Mouse (Mus musculus): ENCODE results near the gene Armh3.
"Not testable (repeated sequence)": the region's sequence is repeated elsewhere in the genome, so short reads cannot be mapped to it uniquely, and the experiment has no call there.

The Armh3 gene

DNA sequence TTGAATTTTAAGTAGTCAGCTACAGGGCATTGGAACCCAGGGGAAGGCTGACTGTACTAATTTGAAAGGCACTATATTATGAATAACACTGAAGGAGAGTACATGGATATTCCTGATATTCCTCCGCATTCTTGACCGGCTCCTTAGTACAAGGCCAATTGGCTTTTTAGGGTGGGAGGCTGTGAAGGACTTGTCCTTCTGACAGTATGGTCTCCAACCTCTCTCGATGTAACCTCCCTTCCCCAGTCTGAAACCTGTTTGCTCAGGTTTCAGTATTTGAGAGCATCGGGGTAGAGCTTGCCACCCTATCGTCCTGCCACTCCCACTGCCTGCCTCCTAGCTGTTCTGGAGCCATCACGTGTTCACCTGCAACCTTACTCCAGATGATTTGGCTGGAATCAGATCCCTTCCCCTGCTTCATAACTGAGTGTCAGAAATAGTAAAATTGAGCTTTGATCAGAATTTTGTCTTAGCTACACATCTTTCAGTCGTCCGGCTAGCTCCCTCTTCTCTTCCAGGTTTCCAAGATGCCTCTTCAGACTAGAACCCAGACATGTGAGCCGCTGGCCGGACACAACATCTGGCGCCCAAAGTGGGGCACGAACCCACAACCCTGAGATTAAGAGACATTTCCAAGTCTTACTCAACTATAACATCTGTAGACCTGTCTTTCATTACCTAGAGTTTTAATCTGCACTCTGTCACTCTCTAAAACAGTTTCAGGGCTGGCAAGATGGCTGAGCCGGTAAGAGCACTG lies 4.1 kb downstream of the Armh3 start:
- in situ Hi-C loops (cut with MboI, MseI), result no loop called here

DNA sequence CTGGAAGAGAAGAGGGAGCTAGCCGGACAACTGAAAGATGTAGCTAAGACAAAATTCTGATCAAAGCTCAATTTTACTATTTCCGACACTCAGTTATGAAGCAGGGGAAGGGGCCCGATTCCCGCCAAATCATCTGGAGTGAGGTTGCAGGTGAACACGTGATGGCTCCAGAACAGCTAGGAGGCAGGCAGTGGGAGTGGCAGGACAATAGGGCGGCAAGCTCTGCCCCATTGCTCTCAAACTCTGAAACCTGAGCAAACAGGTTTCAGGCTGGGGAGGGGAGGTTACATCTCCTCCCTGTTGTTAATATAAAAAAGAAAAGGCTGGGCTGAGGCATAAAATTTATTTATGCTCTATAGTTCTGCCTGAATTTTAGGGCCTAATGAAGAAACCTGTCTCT lies 4.8 kb downstream of the Armh3 start:
- in situ Hi-C loops (cut with MboI, MseI), result not testable (repeated sequence)

DNA sequence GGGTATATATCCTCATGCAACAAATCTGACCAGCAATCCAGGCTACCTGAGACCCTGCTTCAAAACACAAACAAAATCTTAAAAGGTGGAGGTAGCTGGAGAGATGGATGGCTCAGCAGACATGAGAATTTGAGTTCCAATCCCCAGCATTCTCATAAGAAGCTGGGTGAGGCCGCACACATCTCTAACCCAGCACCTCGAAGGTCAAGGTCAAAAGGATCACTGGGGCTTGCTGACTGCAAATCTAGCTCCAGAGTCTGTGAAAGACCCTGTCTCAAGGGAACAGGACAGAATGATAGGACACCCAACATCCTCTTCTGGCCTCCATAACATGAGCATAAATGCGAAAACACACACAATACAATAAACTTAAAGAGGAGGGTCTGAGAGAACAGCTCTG lies 7.1 kb downstream of the Armh3 start:
- in situ Hi-C loops (cut with MboI, MseI), result no loop called here

DNA sequence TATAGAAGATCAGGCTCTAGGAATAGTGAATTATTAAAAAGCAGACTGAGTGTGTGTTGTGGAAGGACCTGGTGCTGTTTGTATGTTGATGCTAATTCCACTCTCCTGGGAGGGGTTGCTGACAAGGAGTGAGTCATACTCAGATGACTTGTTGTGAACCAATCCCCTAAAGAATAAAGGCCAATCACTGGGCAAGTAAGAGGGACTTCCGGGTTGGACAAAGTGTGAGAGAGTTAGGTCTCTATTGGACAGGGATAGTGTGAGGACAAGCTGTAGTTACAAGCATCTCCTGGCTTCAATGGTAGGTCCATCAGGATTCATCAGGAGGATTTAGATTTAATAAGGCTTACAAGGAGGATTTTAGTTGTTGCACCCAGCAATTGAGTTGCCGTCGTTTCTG lies 10.1 kb downstream of the Armh3 start:
- in situ Hi-C loops (cut with MboI, MseI), result no loop called here

DNA sequence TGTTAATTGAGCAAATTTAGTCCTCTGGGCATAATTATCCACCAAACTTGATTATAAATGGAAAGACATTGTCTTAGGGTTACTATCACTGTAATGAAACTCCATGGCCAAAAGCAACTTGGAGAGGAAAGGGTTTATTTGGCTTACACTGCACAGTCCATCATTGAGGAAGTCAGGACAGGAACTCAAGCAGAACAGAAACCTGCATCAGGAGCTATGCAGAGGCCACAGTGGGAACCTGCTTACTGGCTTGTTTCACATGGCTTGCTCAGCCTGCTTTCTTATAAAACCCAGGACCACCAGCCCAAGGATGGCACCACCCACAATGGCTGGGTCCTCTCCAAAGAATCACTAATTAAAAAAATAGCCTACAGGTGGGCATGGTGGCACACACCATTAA lies 13.9 kb downstream of the Armh3 start:
- in situ Hi-C loops (cut with MboI, MseI), result no loop called here

DNA sequence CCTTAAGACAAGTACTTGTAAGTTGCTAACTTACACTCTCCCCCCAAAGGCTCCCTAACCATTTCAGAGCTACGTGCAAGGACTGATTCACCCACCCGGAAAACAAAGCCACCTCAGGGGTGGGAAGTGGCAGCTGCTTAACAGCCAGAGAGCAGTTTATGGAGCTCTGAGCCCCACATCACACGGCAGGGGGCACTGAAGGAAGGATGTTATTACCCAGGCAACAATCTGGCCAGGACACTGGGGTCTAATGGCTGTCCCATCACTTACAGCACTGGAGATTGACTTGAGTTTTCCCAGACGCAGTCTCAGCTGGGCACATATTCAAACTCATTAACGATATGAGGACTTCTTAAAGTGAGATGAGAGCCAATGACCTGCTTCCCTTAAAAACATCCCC lies 37.5 kb downstream of the Armh3 start:
- in situ Hi-C loops (cut with MboI, MseI), result no loop called here

DNA sequence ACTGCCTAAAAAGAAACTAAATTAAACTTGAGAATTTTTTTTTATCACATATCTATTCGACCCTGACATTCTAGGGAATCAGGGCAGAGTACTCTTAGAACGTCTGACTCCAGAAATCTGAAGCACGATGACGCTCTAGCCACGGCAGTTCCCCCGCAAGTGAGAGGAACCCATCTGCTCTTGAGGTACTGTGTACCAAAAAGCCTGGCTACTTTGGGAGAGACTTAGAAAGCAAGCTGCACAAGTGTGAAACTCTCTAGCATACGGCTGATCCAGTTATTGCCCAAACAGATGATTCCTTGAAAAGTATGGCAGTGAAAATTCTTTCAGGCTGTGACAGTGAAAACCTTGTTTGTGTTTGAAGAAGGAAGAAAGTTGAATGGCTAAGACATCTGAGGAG lies 41.6 kb downstream of the Armh3 start:
- in situ Hi-C loops (cut with MboI, MseI), result no loop called here

DNA sequence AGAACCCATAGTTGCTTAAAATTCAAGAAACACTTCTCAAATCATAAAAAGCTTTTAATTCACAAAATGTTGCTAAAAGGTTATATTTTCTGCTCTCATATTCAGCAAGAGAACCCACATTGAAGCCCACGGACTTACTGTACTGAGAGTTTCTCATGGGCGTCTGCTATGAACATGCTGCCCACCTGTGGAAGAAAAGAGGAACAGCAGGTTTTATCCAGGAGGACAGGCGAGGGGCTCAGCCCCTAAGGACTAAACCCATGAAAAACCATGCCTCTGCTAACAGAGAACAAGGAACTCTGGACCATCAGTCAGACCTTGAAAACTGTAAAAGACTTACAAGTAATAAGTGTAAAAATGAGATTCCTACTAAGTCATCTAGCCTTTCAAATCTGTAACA lies 45.0 kb downstream of the Armh3 start:
- in situ Hi-C loops (cut with MboI, MseI), result no loop called here

DNA sequence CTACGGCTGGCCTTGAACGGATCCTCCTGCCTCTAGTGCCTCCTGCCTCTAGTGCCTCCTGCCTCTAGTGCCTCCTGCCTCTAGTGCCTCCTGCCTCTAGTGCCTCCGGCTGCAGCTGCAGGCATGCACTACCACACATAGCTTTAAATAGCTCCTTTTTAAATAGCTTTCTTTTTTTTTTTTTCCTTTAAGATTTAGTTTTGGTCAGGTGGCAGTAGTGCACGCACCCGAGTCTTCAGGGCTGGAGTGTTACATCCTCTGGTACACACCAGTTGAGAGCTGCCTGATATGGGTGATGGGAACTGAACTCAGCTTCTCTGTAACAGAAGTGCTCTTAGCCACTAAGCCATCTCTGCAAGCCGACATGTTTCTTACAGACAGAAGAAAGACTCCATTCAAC lies 49.1 kb downstream of the Armh3 start:
- in situ Hi-C loops (cut with MboI, MseI), result no loop called here

DNA sequence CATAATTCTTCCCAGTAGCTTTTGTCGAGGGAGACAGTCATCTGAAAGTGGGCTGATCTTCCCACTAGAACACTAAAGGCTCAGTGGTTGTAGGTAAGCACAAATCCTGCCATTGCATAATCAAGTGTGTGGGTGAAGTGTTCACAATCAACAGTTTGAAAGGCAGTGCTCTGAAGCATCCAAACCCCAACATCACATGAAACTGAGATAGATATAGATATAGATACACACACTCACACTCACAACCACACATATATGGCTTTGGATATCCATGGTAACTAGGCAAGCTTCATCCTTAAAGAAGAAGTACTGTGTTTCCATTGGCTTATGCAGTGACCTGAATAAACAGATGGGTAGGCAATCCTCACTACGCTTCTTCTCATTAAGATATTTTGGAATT lies 50.5 kb downstream of the Armh3 start:
- in situ Hi-C loops (cut with MboI, MseI), result no loop called here

DNA sequence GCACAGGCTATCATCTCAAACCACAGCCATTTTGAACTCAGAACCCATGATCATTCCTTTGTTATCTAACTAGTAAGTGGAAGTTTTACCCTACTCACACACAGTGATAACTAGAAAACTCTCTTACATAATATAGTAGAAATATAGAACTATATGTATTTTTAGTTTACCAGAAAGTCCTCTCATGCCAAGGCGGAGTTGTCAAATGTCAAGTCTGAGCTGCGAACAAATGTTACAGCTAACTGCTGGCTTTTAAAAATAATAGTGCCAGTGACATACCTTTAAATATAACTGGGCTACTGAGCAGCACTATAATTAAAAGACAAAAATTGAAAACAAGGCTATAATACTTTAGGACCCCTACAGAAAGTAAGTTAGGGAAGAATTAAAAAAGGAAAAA lies 51.0 kb downstream of the Armh3 start:
- in situ Hi-C loops (cut with MboI, MseI), result no loop called here

DNA sequence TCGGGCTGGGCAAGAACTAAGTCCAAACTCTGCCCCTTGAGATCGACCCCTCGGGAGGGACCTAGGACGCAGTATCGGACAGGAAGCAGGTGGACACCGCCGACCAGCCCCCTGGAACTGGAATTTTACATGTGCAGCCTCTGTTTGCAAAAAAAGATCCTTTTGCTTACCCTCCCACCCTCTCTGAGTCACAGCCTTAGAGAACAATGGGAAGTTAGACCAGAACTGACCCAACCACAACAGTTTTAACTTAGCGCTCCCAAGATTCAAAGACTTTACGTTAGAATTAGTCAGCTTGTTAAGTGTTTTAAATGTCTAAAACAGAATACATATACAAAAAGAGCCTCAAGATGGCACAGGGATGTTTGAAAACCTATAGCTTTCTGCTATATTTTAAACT lies 51.7 kb downstream of the Armh3 start:
- in situ Hi-C loops (cut with MboI, MseI), result no loop called here

DNA sequence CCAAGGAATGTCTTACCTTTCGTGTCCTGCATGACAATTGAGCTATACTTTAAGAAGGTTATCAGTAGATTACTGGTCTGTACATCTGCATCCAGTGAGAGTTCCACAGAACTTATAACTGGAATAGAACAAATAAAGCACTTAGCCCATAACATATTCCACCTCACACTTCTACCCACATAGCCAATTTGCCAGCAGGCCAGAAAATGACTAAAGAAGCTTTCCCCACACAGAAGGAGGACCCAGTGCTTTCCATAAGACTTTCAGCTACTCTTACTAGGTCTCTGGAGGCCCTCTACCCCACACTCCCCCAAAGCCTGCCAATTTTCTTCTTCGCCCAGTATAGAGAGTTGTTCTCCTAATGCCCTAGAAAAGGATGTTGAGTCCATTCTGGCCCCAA lies 52.3 kb downstream of the Armh3 start:
- in situ Hi-C loops (cut with MboI, MseI), result no loop called here

DNA sequence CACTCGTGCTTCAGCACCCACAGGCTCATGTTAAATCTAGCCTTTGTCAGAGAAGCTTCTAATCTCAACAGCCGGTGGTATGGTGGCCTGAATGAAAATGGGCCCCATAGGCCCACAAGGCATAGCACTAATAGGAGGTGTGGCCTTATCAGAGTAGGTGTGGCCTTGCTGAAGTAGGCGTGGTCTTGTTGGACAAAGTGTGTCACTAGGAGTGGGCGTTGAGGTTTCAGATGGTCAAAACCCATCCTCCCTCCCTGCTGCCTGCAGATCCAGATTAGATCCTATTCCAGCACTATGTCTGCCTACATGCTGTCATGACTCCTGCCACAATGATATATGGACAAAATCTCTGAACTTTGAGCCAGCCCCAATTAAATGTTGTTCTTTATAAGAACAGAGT lies 54.5 kb downstream of the Armh3 start:
- in situ Hi-C loops (cut with MboI, MseI), result no loop called here

DNA sequence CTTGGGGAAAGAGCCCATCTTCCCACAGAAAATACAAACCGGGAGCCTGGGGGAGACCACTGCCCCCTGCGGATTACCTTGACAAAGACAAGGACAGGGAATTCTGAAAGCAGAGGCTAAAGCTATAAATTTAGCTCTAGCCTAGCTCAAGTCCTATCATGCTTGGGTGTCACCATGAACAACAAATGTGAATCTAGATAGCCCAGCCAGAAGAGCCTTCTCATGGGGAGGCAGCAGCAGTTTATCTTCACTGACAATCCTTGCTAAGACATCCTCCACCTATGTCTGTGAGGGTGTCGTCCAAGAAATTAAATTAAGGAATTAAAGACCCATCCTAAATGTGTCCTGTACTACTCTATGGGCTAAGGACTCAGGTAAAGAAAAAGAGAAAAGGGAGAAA lies 60.2 kb downstream of the Armh3 start:
- in situ Hi-C loops (cut with MboI, MseI), result no loop called here

DNA sequence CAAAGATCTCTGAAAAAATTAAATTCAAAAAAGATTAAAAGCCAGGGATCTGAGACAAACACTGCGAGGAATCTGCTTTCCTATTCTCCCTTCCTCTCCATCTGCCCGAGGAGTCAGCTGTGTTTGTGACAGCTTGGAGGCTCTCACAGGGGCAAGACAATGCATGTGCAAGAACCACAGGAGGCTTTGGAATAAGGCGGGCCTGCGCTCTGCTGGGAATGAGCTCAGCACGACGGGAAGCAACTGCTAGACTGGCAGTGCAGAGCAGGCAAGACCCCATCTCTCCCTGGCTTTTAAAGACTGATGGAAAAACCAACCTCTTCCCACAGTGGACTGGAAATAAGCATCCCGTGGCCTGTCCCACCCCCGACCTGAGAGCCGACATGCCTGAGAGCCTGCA lies 60.8 kb downstream of the Armh3 start:
- in situ Hi-C loops (cut with MboI, MseI), result no loop called here

DNA sequence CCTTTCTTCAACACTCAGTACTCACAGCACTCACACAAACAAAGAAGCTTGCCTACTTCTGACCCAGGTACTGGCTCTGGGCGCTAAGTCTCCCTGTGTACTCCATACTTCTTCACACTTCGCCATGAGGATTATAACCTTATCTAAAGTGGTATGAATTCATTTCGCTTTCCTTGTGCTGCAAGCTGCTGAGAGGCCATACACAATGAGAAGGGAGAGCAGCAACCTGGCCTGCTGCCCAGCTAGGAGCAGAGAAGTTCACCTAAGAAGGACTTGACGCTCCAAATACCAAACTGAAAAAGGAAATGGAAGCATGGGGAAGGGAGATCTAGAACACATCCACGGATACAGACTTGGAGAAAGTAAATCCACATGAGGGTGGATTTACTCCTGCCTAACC lies 71.1 kb downstream of the Armh3 start:
- in situ Hi-C loops (cut with MboI, MseI), result no loop called here

DNA sequence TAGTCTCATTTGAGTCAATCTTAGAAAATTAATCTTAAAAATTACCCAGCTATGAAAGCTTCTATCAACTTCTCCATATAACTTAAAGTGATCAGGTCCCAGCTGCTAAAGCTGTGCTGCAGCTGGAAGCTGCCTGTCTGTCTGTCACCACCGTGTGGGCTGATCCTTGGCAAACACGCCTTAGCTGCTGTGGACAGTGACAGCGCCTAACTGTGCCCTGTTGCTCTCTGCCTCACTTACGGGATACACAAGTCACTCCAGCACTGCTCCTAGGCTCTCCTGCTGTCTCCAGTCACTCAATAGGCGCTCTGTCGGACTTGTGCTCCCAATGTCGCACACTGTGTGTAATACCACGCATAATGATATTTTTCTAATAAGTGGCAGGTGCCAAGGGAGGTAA lies 71.9 kb downstream of the Armh3 start:
- in situ Hi-C loops (cut with MboI, MseI), result no loop called here

DNA sequence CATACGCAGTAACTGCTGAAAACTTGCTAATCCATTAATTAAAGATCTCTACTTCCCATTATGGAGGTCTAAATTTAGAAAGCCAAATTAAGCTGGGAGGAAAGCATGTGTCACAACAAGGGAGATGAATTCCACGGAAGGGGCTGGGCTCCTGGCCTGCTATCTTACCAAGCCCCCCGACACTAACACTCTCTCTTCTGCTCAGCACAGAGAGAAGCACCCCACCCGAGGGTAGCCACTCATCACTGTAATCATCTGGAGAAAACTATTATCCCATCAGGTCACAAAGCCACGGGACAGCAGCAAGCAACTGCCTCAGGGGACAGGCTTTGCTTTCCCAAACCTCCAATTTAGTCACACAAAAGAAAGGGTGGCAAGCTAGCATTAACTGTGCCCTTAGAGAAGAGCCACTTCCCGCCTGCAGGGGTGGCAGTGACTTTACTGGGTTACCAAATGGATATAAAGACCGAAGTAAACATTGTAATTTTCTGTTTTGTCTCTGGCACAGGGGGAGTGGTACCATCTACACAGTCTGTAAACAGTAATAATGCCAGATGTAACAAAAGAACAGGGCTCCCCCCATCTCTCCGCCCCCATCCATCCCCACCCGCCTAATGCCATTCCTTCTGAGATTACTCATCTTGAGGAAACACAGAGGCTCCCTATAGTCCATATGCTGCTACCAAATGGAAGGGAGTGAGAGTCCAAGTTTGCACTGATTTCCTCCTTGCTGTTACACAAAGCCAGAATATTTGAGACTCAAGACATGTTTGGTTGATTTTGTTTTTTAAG lies 77.8 kb downstream of the Armh3 start:
- in situ Hi-C loops (cut with MboI, MseI), result no loop called here

DNA sequence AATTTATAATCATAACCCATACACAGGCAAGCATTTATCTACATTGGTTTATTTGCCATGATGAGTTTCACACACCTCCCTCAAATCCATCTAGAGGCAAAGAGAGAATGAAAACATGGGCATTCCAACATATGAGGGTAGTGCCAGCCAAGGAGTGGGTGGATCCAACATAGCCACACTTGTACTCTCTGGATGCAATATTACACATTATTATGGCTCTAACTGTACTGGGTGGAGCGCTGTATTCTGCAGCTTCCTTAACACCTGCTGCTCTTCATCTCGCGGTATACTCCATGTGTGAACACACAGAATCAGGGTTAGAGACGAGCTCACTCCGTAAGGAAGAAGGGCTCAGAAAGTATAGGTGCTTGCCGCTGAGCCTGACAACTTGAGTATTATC lies 79.9 kb downstream of the Armh3 start:
- in situ Hi-C loops (cut with MboI, MseI), result loop anchor here (5.0 kb wide), 1 partner anchor 36 kb away; no protein-coding TSS in a partner anchor

DNA sequence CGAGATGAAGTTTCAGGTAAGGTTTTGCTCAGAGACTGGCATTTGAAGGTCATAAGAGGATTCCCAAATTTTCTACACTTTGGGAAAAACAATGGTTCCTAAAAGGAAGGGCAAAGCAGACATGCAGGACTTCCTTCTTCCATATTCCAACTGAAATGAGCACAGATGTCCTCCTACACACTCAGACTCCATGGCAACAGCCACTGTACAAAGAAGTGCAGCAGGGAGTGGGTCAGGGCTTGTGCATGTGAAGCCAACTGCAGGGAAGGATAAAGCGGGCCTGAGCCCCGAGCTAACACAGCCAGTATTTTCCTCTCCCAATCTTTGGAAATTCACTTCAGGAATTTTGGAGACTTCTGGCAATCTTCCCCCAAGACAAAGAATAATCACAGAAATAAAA lies 80.4 kb downstream of the Armh3 start:
- in situ Hi-C loops (cut with MboI, MseI), result loop anchor here (5.0 kb wide), 1 partner anchor 36 kb away; no protein-coding TSS in a partner anchor

DNA sequence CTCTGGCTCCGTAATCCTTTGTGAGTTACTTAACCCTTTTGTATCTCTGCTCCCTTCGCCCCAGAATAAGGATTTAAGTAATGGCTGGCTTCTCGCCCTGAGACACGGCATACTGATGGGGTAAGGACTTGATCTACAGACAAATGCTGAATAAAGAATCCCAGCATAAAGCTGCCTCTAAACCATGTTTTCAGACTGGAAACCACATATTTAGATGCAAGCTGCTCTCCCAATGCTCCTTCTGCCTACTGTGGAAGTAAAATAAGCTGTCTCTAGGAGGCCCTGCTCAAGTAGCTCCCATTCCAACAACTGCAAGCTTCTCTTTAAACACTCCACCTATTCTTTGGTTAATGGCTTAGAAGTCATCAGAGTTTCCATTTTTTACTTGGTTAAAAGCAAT lies 81.8 kb downstream of the Armh3 start:
- in situ Hi-C loops (cut with MboI, MseI), result loop anchor here (5.0 kb wide), 1 partner anchor 34 kb away; no protein-coding TSS in a partner anchor

DNA sequence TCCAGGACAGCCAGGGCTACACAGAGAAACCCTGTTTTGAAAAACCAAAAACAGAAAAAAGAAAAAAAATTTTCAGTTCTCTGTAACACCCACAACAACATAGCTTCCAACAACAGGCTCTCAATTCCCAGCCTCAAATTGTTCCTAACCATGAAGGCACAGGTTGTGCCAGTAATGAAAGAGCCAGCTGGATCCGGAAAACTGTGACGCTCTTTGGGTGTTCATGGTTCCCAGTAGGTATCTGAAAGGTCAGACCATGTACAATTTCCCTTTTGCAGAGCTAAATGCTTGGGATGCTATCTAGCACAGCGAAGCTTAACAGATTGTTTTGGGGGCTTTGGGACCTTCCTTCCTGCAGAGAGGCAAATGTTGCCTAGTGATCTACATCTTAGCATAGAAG lies 82.3 kb downstream of the Armh3 start:
- in situ Hi-C loops (cut with MboI, MseI), result loop anchor here (5.0 kb wide), 1 partner anchor 34 kb away; no protein-coding TSS in a partner anchor

Data from T-helper 2 cell (primary cell).